Mouse (Mus musculus) embryo, embryonic 10.5 days (tissue): ENCODE results near the gene Gabrg2.

Source experiments
- DNase-seq: peaks from one replicate; pipeline ENCODE4 v3.0.0-alpha.2; 2015; ENCODE audit warnings: low spot score

Gabrg2 gene

GRCm38 (mm10) chr11:42000190-42001098, at the start of gene Gabrg2:
Gene Gabrg2 (minus strand): TSS chr11:42000857.
- DNase-seq: peak; percentile 22

- DNase-seq: no peak
Measured at GRCm38 (mm10) chr11:42048201-42048600, 47.5 kb upstream of the Gabrg2 start.

GRCm38 (mm10) chr11:41999468-41999881, 1.2 kb downstream of the Gabrg2 start:
- peak; percentile 93 for DNase-seq

GRCm38 (mm10) chr11:41980152-41980551, 20.5 kb downstream of the Gabrg2 start:
- DNase-seq: no peak

GRCm38 (mm10) chr11:41968595-41968994, 32.1 kb downstream of the Gabrg2 start:
- no peak for DNase-seq

GRCm38 (mm10) chr11:41962706-41963105, 38.0 kb downstream of the Gabrg2 start:
- DNase-seq: no peak

DNA sequence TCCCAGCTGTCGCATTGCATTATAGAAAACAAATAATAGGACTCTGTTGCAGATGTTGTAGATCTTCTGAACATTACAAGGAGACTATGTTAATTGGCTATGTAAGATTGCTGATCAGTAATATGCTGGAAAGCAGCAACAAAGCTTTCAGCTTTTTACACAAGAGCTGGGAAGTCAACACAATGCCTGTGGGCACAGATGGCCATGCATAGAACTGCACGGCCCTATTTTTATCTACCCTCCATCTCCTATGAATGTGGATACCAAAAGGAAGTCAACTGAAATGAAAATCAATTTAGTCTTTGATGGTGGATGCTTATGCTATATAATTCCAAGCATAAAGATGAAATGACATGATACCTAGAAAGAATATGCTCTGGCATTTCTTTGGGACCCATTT, 47.1 kb downstream of the Gabrg2 start:
- no peak for DNase-seq

- DNase-seq: no peak
Measured at GRCm38 (mm10) chr11:41951898-41952297, 48.8 kb downstream of the Gabrg2 start.

DNA sequence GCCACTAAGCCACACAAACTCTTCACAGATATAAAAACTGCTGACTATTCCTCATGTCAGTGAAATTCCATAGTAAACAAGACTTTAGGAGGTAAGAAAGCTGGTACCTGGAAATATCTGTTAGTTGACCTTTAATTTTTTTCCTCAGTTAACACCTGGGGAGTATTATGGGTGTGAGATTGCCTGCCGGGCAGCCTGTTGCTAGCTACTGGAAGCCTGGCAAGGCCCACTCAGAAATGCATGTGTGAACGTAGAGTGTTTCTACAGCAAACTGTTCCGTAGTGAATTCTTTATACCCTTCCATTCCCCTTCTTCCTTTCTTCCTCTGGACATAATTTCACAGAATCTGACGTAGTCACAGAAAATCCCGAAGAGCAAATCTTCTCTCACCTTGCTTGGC, 55.2 kb downstream of the Gabrg2 start:
- DNase-seq: no peak

DNA sequence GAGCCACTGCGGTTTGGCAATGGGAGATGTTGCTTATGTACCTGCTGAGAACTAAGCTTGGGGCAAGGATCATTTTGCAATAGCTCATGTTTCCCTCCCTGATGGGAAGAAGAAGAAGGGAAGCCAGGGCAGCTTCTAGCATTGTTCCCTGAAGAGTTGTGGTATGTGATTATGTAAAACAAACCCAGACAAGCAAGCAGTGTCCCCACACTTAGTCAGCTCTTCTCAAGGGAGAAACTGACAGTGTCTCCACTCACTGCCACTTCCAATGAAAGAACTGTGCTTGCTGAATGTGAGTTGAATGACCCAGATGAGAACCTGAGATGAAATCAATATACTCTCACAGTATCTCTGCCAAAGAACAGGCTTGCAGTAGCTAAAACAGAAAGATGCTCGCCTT, 62.7 kb downstream of the Gabrg2 start:
- DNase-seq: no peak

GRCm38 (mm10) chr11:41918864-41919263, 81.8 kb downstream of the Gabrg2 start:
- DNase-seq: no peak

DNA sequence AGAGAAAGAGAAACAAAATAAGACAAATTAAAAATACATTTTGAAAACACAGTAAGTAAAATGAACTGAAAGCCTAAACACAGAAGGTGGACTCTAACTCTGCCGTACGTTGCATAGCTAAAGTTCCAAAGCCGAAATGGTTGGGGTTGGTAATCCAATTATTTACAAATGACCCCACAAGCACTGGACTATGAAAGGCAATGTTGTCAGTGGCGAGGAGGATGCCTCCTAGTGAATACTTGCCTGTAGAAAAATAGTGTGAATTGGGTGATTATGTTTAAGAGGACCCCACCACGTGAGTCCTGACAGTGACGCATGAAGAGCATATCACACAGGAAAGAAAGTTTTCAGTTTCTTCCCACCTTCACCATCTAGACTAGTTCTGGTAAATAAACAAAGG, 86.6 kb downstream of the Gabrg2 start:
- peak; percentile 28 for DNase-seq

- DNase-seq: no peak
Measured at GRCm38 (mm10) chr11:41903661-41904060, 97.0 kb downstream of the Gabrg2 start.
